Mouse (Mus musculus) olfactory bulb, adult 2 months (tissue): ENCODE data around the gene Twistnb. TPM values are rescaled to one million over a fixed set of nuclear protein-coding genes. Genes with fewer than 3 reads are reported as not detected.

Source experiments
- H3K27ac ChIP-seq: fragments of 200-500 bp; 2 replicates; pipeline ENCODE4 v1.5.1; 2012; ENCODE audit warnings: low read depth, low read length; ENCODE audit not compliant: insufficient read depth
- H3K4me1 ChIP-seq: fragments of 200-500 bp; 2 replicates; pipeline ENCODE4 v1.6.1; 2012; ENCODE audit warnings: low read length; ENCODE audit not compliant: control insufficient read depth, insufficient read depth
- H3K4me3 ChIP-seq: fragments of 200-500 bp; 2 replicates; pipeline ENCODE4 v1.5.1; 2012; ENCODE audit warnings: mild to moderate bottlenecking, low read depth, low read length, moderate library complexity; ENCODE audit not compliant: insufficient read depth
- CTCF ChIP-seq: fragments of 200-500 bp; IDR thresholded peaks from 2 replicates; pipeline ENCODE4 v1.5.1; 2012; ENCODE audit warnings: low read depth, mild to moderate bottlenecking, low read length, moderate library complexity; ENCODE audit not compliant: insufficient read depth
- POLR2A ChIP-seq: fragments of 200-500 bp; IDR thresholded peaks from 2 replicates; pipeline ENCODE4 v1.6.1; 2012; ENCODE audit warnings: mild to moderate bottlenecking, low read depth, low read length, moderate library complexity; ENCODE audit not compliant: insufficient read depth
- WGBS: fragments of 180-500 bp; shearing (Covaris S2); methylation state at CpG from one replicate; pipeline ENCODE4 v1.1.7; 2018; 5-methylcytosine and 5-hydroxymethylcytosine counted together
- polyA plus RNA-seq: library from polyadenylated mRNA; stranded (reverse); fragments of >200 nt; gene quantifications from 2 replicates; pipeline ENCODE4 v1.2.4, GENCODE M21; 2012; ENCODE audit warnings: low replicate concordance; ENCODE audit not compliant: missing spikeins, insufficient read depth, insufficient read length

The Twistnb gene
- polyA plus RNA-seq = not detected in 2 replicates

DNA sequence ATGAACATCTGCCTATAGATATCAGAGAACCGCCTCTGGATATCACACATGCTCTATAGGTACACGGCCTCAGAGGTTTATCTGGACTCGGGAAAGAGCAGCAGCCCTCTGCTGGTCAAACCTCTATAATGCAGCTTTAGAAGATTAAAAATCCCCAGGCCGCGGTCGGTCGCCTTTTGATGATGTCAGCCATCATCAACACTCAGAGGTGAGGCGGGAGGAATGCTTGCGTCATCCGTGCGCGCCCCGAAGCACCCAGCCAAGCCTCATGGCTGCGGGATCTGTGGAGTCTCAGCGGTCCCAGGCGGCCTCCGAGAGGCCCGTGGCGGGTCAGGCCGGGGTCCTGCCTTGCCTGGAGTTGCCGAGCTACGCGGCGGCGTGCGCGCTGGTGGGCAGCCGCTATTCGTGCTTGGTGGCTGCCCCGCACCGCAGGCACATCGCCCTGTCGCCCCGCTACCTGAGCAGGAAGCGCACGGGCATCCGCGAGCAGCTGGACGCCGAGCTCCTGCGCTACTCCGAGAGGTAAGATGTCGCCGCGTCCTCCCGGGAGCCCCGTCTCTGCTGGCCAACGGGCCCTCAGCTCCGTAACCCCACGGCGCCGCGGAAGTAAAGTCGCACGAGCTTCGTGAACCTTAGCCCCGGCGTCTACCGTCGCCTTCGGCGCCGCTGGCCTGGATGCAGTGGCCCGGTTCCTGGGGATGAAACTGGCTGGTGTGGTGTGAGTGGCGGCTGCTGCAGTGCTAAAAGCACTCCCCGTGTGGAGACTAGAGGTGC, at the start of gene Twistnb:
TSS of gene Twistnb (plus strand) at position 249 of the 774 bp plus-strand sequence.
- H3K27ac ChIP-seq = peak within 1 kb of the TSS; percentile 1; the same call in 1 of the 2 replicates
- H3K4me1 ChIP-seq = no peaks in the 10 kb centered on the region
- WGBS = under 1% methylated on average over 66 of the region's 66 CpGs
- H3K4me3 ChIP-seq = peak within 1 kb of the TSS; percentile 81
- TF ChIP-seq CTCF (peak; percentile 35; the same call in 1 of the 2 replicates), POLR2A (peak; percentile 63; the same call in 1 of the 2 replicates)

DNA sequence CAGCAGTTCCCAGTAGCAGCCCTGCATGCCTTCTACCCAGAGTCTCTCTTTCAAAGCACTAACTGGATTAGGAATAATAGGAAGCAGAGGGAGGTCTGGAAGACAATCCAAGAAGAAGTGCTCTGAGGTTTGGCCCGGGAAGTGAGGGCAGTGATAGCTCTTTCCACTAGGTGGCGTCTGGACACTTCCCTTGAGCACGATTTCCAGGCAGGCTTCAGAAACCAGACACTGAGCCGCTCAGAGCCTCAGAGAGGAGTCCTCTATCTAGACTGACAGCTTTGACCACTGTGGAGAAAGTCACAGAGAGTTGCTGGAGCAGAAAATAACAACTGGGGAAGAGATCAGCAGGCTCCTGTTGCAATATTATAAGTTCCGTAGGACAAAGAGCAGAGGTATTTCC, 40.6 kb upstream of the Twistnb start:
- no peak for TF ChIP-seq POLR2A
- peak; percentile 70 for TF ChIP-seq CTCF
- no peak overlapping the region for H3K4me3 ChIP-seq
- WGBS = 8% methylated on average over 5 of the region's 5 CpGs
- H3K4me1 ChIP-seq = no peaks in the 10 kb centered on the region
- no peak overlapping the region for H3K27ac ChIP-seq

DNA sequence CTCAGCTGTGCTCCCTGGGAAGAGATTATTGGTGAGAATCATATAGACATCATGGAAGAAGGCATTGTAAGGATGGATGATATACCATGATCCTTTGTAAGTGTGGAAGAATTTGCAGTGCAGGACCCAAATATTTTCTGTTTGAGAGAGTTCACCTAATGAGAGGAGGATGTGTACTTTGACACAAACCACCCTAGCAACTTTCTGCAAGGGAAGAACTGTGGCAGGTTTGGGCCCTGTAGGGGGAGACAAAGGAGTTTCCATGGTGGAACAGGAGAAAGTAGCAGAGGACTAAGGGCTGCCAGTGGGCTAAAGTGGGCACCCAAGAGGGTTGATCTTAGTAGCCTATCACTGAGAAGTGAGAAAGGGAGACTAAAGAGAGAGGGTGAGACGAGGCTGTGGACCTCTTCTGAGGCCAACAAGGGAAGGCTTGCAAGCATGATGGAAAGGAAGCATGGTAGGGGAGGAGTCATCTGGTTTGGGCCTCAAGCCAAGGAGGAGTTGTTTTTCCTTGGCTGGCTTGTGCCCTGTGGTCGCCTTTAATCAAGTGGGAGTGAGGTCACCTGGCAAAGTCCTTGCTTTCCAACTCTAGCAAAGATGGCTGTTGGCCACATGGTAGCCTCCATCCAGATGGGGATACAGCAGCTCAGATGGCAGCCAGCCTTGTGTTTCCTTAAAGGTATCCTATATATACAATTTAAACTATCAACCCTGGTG, 38.4 kb upstream of the Twistnb start:
- H3K4me1 ChIP-seq = peaks cover 8% of the 10 kb centered on the region
- 71% methylated on average over 2 of the region's 2 CpGs for WGBS
- no peak for TF ChIP-seq CTCF
- TF ChIP-seq POLR2A = no peak
- no peak overlapping the region for H3K4me3 ChIP-seq
- no peak overlapping the region for H3K27ac ChIP-seq

DNA sequence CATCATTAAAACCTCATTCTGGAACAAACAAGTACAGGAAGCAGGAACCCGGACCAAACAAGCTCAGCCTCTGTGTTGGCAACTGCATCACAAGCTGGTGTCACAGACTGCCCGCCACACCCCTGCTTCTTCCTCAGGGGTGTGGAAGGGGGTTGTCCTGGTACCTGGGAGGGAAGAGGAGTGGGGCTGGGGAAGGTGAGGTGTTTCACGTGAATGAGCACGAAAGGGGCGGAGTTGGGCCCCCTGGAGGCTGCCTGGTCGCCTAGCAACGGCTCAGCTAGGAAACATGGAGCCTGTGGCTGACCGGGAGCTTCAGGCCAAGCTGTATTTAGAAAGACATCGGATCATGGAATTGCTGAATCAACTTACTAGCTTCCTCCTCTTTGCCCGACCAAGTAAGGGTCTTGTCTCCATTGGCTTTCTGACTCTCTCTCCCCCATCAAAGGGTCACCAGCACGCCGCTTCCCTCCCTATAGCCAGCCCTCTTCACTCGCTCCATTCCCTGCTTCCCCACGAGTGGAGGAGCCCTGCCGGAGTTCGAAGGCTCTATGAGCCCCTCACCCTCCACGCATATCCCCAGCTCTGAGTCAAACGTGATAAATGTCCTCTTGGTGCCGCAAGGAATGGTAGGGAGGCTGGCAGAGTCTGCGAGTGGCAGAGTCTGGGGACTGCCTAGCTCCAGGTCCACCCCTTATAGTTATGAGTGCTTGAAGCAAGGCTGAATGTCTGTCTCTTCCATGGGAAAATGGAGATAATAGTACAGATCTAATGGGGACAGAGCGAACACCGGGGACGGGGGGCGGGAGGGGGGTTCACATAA, 34.4 kb upstream of the Twistnb start, which contains the start of gene Efcab10:
TSS of gene Efcab10 (plus strand) at position 51 of the 820 bp plus-strand sequence.
- Histone ChIP-seq H3K4me1 (peaks cover 8% of the 10 kb centered on the region), H3K27ac (no peak within 1 kb of the TSS), H3K4me3 (peak within 1 kb of the TSS; percentile 36)
- TF ChIP-seq CTCF = no peak
- TF ChIP-seq POLR2A = no peak
- 12% methylated on average over 24 of the region's 24 CpGs for WGBS

DNA sequence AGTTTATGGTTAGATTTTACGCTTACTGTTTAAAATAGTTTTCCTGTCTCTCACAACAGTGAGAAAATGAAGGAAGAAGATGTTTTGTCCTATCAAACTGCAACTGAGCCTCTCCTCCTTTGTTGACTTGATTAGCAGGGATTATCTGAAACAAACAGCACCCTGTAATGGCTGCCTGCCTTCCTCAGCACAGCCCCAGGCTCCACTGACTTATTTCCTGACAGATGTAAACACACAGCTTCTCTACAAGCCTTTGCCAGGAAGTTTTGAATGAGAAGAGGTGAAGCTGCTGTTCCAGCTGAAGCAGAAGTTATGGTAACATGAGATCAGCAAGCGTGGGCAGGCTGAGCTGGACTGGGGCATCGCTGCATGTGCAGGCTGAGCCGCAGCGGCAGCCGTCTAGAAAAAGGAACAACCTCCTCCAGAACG, 26.2 kb upstream of the Twistnb start:
- Histone ChIP-seq H3K4me1 (peaks cover 5% of the 10 kb centered on the region), H3K4me3 (no peak overlapping the region), H3K27ac (no peak overlapping the region)
- no peak for TF ChIP-seq CTCF
- 44% methylated on average over 7 of the region's 7 CpGs for WGBS

DNA sequence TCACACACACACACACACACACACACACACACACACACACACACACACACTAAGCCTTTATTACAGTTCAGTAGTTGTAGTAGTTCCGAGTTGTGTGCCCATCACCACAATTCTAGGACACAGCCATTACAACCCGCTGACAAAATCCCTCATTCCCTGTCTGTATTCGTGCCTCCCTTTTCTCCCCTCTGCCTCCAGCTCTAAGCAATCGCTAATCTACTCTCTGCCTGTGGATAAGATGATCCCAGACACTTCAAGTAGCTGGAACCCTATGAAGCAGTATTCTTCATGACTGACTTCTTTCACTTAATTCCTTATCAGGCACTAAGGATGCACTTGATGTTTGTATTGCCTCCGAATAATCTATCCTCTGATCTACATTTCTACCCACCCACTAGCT, 24.4 kb upstream of the Twistnb start:
- TF ChIP-seq POLR2A (no peak), CTCF (no peak)
- peaks cover 5% of the 10 kb centered on the region for H3K4me1 ChIP-seq
- WGBS = 49% methylated on average over 5 of the region's 5 CpGs
- no peak overlapping the region for H3K27ac ChIP-seq
- no peak overlapping the region for H3K4me3 ChIP-seq

DNA sequence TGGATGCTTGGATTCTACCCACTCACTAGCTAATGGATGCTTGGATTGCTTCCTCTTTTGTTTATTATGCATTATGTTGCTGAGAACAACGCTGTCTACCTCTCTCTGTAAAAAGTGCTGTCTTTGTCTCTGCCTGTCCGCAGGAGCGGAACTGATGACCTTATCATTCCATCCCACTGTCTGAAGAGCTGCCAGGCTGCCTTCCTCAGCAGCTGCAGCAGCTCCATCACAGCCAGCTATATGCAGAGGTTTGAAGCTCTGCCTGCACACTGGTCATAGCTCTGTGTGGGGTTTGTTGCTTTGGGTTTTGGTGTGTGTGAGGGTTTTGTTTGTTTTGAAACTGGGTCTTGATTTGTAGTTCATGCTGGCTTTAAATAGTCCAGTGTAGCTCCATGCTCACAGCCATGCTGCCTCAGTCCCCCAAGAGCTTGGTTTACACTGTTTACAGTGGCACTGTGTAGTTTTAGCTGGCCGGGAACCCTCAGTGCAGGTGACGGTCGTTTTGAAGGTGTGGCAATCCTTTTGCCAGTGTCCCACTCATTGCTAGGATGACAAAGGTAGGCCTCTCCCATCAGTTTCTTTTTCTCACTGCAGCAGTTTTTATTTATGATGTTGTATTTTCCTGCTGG, 23.9 kb upstream of the Twistnb start:
- WGBS = 41% methylated on average over 6 of the region's 6 CpGs
- Histone ChIP-seq H3K27ac (no peak overlapping the region), H3K4me1 (peaks cover 5% of the 10 kb centered on the region), H3K4me3 (no peak overlapping the region)
- no peak for TF ChIP-seq POLR2A
- TF ChIP-seq CTCF = no peak

DNA sequence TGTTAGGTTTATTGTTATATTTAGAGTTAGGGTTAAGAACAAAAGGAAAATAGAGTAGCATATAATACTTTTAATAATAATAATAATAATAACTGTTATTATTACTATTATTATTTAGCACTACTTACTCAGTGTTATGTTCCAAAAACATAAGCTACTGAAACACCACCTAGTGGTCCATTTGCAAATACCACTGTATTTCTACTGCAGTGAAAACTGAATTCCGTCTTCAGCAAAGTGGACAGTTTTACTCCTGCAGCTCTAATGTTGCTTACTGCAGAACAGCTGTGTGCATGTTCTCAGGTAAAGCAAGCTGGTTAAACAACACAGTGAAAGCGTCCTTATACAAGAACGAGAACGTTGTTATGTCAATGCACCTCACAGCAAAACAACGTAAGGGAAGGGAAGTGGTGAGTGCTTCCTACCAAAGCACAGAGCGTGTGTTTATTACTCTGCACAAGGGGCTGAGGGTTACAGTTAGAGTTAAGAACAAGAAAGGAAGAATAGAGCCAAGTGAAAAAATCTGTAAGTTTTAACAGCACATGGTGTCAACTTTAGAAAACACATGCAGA, 17.8 kb upstream of the Twistnb start:
- Histone ChIP-seq H3K27ac (no peak overlapping the region), H3K4me1 (no peaks in the 10 kb centered on the region), H3K4me3 (no peak overlapping the region)
- 55% methylated on average over 6 of the region's 6 CpGs for WGBS
- TF ChIP-seq CTCF (no peak), POLR2A (no peak)
